Mouse (Mus musculus) adrenal gland, postnatal 10 days (tissue): ENCODE results near the gene Stard13. TPM values are rescaled to one million over a fixed set of nuclear protein-coding genes. Genes with fewer than 3 reads are reported as not detected.
A peak's percentile ranks its signal among the peaks of the same experiment; 100 is the strongest.

Experiments
- DNase-seq: peaks from one replicate; pipeline ENCODE4 v3.0.0; 2021; ENCODE audit warnings: mixed read lengths
- total RNA-seq, 2 experiments: library from RNA; stranded (reverse); gene quantifications; 2 replicates each; pipeline ENCODE4 v1.2.3; 2021

Gene Stard13
- total RNA-seq, 2 experiments from 2014 or later: 22.6 to 30.1 TPM

GRCm38 (mm10) chr5:151228367-151229005 is 5.2 kb downstream of the Stard13 start:
- no peak for DNase-seq

- no peak for DNase-seq
These were observed 9.8 kb downstream of the Stard13 start for GRCm38 (mm10) chr5:151223696-151224366.

GRCm38 (mm10) chr5:151222791-151223190 is 10.8 kb downstream of the Stard13 start:
- DNase-seq: no peak

- DNase-seq: no peak
These were observed 14.9 kb downstream of the Stard13 start for GRCm38 (mm10) chr5:151218689-151219115.

GRCm38 (mm10) chr5:151213097-151213496 is 20.5 kb downstream of the Stard13 start:
- DNase-seq: no peak

GRCm38 (mm10) chr5:151210869-151211268 is 22.8 kb downstream of the Stard13 start:
- no peak for DNase-seq

GRCm38 (mm10) chr5:151210060-151210459 is 23.6 kb downstream of the Stard13 start:
- no peak for DNase-seq

GRCm38 (mm10) chr5:151205017-151205416 is 28.6 kb downstream of the Stard13 start:
- DNase-seq: no peak

GRCm38 (mm10) chr5:151202925-151203324 is 30.7 kb downstream of the Stard13 start:
- DNase-seq: no peak

- no peak for DNase-seq
These were observed 32.4 kb downstream of the Stard13 start for GRCm38 (mm10) chr5:151201220-151201619.

- DNase-seq: no peak
These were observed 34.4 kb downstream of the Stard13 start for GRCm38 (mm10) chr5:151199235-151199634.

- peak; percentile 37 for DNase-seq
These were observed 36.9 kb downstream of the Stard13 start for GRCm38 (mm10) chr5:151196603-151197272.

GRCm38 (mm10) chr5:151193885-151194520 is 39.6 kb downstream of the Stard13 start:
- DNase-seq: no peak

GRCm38 (mm10) chr5:151192266-151192665 is 41.4 kb downstream of the Stard13 start:
- no peak for DNase-seq

GRCm38 (mm10) chr5:151190764-151191163 is 42.9 kb downstream of the Stard13 start:
- DNase-seq: no peak

GRCm38 (mm10) chr5:151189789-151190378 is 43.8 kb downstream of the Stard13 start:
- DNase-seq: peak; percentile 79

GRCm38 (mm10) chr5:151189321-151189720 is 44.3 kb downstream of the Stard13 start:
- no peak for DNase-seq

- DNase-seq: no peak
These were observed 45.0 kb downstream of the Stard13 start for GRCm38 (mm10) chr5:151188659-151189058.

GRCm38 (mm10) chr5:151187336-151187735 is 46.3 kb downstream of the Stard13 start:
- DNase-seq: no peak

- no peak for DNase-seq
These were observed 48.3 kb downstream of the Stard13 start for GRCm38 (mm10) chr5:151185286-151185856.

GRCm38 (mm10) chr5:151183656-151184240 is 49.9 kb downstream of the Stard13 start:
- DNase-seq: no peak

- DNase-seq: no peak
These were observed 52.3 kb downstream of the Stard13 start for GRCm38 (mm10) chr5:151181288-151181687.
